Mouse (Mus musculus) G1E (cell line): Measurements from ENCODE around the gene Dcaf11.

Experiments used
- CTCF ChIP-seq: IDR thresholded peaks from 2 replicates; pipeline ENCODE4 v1.5.1; 2012; ENCODE audit warnings: low read depth, low read length, inconsistent platforms, mixed read lengths
- GATA1 ChIP-seq: IDR thresholded peaks from 2 replicates; pipeline ENCODE4 v1.6.1; 2012; ENCODE audit warnings: borderline replicate concordance, low read length, inconsistent platforms, mixed read lengths

DNA sequence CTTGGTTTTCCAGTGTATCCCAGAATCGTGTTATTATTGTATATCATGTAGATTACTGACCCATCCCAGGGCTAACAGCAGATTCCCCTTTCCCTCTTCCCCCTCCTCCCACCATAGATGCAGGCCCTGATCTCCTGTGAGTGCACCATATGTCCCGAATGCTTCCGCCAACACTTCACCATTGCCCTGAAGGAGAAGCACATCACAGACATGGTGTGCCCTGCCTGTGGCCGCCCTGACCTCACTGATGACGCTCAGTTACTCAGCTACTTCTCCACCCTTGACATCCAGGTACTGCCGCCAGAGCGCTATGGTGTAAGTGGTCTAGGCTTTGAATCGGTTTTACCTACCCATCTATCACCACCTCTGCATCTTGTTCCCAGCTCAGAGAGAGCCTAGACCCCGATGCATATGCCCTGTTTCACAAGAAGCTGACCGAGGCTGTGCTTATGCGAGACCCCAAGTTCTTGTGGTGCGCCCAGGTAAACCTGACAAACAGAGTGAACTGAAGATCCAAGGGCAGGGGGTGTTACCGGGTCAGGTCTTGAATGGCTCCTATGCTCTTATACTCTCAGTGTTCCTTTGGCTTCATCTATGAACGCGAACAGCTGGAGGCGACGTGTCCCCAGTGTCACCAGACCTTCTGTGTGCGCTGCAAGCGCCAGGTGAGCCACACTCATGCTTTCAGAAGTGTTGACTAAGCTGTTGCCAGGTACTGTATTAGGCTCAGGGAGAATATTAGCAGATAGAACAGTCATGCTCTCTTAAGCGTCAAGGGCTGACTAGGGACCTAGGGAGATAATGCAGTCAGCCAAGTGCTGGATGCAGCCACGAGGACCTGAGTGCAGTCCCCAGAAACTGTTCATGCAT, 39.0 kb downstream of the Dcaf11 start:
- TF ChIP-seq CTCF (no peak), GATA1 (no peak)
